Mouse (Mus musculus): ENCODE data around the gene Ms4a10. TPM values are rescaled to one million over a fixed set of nuclear protein-coding genes. Genes with fewer than 3 reads are reported as not detected.

Gene Ms4a10
- polyA plus RNA-seq, 1 experiment from 2014 or later, result not detected

DNA sequence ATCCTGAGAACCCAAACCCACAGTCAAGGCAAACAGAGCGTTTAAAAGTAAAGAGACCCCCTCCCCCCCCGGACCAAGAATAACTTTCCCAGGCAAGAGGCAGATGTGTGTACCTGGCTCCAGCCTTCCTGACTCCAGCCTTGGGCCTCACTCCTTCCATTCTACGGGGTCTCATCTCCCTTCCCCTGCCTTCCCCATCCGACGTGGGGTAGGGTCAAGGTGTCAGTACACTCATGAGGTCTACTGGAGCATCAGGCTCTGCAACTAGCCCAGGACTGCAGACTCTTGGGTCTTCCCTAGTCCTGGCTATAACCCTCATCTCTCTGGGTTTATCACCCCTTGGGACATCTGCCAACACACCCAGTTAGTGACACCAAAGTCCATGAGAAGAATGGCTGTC, 5.7 kb upstream of the Ms4a10 start:
- Histone ChIP-seq H3K4me2 (no peak overlapping the region), H3K4me1 (no peaks in the 10 kb centered on the region), H3K36me3 (ENCODE audit: poor library complexity, severe bottlenecking) (no peaks in the 10 kb centered on the region), H3K9ac (no peak overlapping the region), H3K4me3 (no peak overlapping the region), H3K27ac (no peak overlapping the region), H3K27me3 (no peaks in the 10 kb centered on the region), H3K9me3 (replicated peaks) (no peaks in the 10 kb centered on the region)
- ATAC-seq, result peak; percentile 5; the same call in 1 of the 2 replicates
- 88% methylated on average over 5 of the region's 5 CpGs for WGBS

DNA sequence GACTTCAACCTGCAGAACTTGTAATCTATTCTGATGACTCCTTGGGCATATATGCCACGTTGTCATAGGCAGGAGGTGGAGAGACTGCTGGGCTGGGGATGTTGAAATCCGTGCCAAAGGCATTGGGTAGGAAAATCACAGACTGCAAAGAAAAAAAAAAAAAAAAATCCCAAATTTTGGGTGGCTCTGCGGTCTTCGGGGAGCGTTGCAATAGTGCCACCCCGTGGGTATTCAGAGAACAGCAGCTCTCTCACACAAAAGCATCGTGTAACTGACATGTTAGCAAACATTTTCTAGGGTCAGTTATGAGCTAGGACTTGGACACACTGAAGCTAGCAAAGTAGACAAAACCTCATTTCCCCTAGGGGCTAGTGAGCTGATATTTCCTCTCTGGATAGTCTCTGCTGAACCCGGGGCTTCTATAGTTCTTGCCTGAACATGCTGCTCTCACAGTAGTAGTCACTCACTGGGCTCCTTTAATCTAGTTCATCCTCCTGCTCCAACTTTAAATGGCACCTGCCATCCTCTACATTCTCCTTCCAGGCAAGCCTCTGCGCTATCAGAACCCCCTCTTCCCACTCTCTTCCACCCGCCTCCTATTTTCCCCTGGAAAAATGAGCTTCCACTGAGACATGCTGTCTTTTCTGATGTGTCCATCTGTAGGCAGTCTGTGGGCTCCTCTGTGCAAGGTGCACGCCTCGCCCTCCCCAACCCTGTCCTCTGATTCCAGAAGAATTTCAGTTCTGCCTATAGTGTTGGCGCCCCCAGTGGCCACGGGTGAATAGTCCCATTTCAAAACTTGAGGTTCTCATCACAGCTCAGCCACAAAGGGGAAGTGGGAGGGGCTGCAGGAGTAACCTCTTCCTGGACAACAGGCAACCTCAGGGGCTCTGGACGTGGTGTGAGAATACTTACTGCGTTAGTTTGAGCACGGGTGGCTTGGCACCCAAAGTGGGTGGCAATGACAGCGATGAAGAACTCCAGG, 5.0 kb upstream of the Ms4a10 start:
- Histone ChIP-seq H3K27ac (no peak overlapping the region), H3K4me1 (no peaks in the 10 kb centered on the region), H3K4me3 (no peak overlapping the region), H3K27me3 (no peaks in the 10 kb centered on the region), H3K9ac (no peak overlapping the region), H3K36me3 (ENCODE audit: poor library complexity, severe bottlenecking) (no peaks in the 10 kb centered on the region), H3K4me2 (peak overlapping the region; percentile 36), H3K9me3 (replicated peaks) (no peaks in the 10 kb centered on the region)
- ATAC-seq, result peak; percentile 68
- WGBS, result 12% methylated on average over 18 of the region's 18 CpGs

DNA sequence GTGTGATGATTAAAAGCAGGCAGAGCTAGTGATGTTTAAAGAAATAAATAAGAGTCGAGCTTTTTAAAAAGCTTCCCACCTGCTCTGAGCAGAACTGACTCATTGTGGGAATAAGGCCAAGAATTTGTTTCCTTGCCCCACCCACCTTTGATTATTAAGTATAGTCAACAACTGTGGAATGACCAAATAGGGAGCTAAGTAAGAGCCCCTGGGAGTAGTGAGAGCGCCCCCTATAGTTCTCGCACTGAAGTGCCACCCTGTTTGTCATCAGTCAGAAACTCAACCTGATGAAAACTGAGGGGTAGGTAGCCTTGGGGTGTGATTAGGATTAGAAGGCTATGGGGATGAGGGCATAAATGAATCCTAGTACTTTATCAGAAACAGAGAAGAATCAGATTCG, 1.8 kb upstream of the Ms4a10 start:
- Histone ChIP-seq H3K4me1 (no peaks in the 10 kb centered on the region), H3K27me3 (no peaks in the 10 kb centered on the region), H3K9ac (no peak overlapping the region), H3K36me3 (ENCODE audit: poor library complexity, severe bottlenecking) (no peaks in the 10 kb centered on the region), H3K27ac (no peak overlapping the region), H3K9me3 (replicated peaks) (peaks cover 3% of the 10 kb centered on the region; the same call in 1 of the 2 replicates), H3K4me3 (no peak overlapping the region), H3K4me2 (no peak overlapping the region)
- ATAC-seq, result no peak
- 52% methylated on average over 4 of the region's 4 CpGs for WGBS

DNA sequence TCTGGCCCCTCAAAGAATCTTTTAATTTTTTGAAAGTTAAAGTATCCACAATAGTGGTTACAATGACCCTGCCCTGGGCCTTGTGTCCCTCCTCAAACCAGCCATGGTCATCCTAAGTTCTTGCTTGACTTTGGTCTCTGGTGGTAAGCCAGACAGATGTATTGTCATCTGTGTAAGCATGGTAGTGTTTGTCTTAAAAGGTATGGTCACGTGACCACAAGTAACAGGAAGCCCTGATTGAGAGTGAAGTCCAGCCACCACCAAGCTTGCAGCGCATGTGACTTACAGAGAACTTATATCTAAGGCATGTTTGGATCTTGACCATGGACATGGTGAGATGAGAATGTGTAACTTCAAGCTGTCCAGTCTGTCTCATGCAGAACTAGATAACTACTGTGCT, 717 bp upstream of the Ms4a10 start:
- Histone ChIP-seq H3K9ac (no peak overlapping the region), H3K4me1 (no peaks in the 10 kb centered on the region), H3K27ac (no peak overlapping the region), H3K4me2 (no peak overlapping the region), H3K4me3 (no peak overlapping the region), H3K27me3 (no peaks in the 10 kb centered on the region), H3K9me3 (replicated peaks) (peaks cover 3% of the 10 kb centered on the region; the same call in 1 of the 2 replicates), H3K36me3 (ENCODE audit: poor library complexity, severe bottlenecking) (no peaks in the 10 kb centered on the region)
- WGBS, result 93% methylated on average over 2 of the region's 2 CpGs
- no peak for ATAC-seq

DNA sequence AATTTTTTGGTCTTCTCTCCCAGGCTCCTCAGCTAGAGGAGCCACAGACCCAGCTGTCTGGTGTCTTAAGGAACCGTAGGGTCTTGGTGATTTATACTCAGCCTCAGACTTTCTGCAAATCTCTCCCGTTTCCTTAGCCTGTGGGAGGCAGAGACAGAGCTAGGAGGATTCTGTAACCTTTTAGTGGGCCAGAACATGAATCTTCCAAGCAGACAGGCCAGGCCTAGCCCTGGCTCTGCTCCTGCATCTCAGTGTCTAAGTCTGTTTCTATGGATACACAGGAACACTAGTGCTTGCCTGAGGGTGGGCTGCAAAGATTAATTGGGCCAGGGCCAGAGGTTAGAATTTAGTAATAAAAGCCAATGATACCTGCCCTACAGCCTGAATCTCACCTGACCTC, 1.3 kb downstream of the Ms4a10 start:
- WGBS, result 60% methylated on average over 2 of the region's 2 CpGs
- Histone ChIP-seq H3K4me1 (no peaks in the 10 kb centered on the region), H3K4me2 (no peak overlapping the region), H3K9ac (no peak overlapping the region), H3K27me3 (no peaks in the 10 kb centered on the region), H3K27ac (no peak overlapping the region), H3K4me3 (no peak overlapping the region), H3K36me3 (ENCODE audit: poor library complexity, severe bottlenecking) (no peaks in the 10 kb centered on the region), H3K9me3 (replicated peaks) (peaks cover 3% of the 10 kb centered on the region; the same call in 1 of the 2 replicates)
- no peak for ATAC-seq

DNA sequence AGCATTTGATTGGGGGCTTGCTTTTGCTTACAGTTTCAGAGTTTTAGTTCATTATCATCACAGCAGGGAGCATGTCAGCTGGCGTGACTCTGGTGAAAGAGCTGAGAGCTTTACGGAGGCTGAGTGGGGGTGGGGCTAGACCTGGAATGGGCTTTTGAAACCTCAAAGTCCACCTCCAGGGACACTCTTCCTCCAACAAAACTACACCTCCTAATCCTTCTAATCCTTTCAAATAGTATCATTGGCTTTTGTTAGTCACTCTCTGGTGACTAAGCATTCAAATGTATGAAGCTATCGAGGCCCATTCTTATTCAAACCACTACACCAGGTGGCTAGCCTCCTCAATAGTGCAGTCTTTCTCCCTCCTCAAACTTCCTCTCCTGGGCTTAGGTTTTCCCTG, 1.8 kb downstream of the Ms4a10 start:
- Histone ChIP-seq H3K4me2 (no peak overlapping the region), H3K4me3 (no peak overlapping the region)
- whole genome bisulfite sequencing, result 19% methylated on average over 3 of the region's 3 CpGs

DNA sequence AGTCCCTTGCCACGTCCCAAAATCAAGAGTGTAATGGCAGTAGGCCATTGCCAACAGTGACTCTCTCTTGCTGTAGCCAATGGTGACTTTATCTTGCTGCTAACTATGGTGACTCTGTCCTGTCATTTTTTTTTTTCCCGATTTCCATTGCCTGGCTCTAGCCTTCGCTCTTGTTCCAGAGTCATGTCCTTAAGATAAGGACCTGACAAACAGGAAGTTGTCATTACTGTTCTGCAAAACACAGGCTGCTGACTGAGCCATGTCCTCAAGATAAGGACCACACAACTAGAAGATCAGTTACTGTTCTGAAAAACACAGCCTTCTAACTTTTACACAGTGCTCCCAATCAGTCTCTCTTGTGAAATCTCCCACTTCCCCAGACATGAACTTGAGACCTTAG, 4.0 kb downstream of the Ms4a10 start:
- Histone ChIP-seq H3K27ac (no peak overlapping the region), H3K36me3 (ENCODE audit: poor library complexity, severe bottlenecking) (no peaks in the 10 kb centered on the region), H3K9me3 (replicated peaks) (peaks cover 3% of the 10 kb centered on the region; the same call in 1 of the 2 replicates), H3K9ac (no peak overlapping the region), H3K4me2 (no peak overlapping the region), H3K4me3 (no peak overlapping the region), H3K27me3 (no peaks in the 10 kb centered on the region), H3K4me1 (no peaks in the 10 kb centered on the region)
- no peak for ATAC-seq
- 83% methylated on average over 3 of the region's 3 CpGs for WGBS

More for the DNA sequence above, 1.8 kb downstream of the Ms4a10 start:
- Histone ChIP-seq H3K36me3 (ENCODE audit: poor library complexity, severe bottlenecking) (no peaks in the 10 kb centered on the region), H3K9ac (no peak overlapping the region), H3K27me3 (no peaks in the 10 kb centered on the region), H3K4me1 (no peaks in the 10 kb centered on the region), H3K9me3 (replicated peaks) (peaks cover 3% of the 10 kb centered on the region; the same call in 1 of the 2 replicates), H3K27ac (no peak overlapping the region)
- no peak for ATAC-seq

DNA sequence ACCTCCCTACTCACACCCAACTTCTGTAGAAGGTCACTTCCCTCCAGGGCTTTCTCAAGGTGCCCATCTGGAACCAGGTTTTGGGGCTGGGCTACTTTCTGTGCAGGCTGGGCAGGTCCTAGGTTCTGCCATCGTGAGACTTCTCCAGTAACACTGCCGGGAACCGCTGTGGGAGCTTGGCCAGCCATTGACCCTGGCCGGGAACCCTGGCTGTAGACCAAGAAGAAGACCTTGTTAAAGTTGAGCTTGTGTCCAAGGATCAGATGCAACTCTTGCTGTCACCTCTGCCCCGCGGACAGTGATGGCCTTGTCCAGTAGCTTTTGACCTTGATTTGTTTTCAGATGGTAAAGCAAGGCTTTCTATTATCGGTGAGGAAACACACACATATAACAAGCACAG, 5.9 kb downstream of the Ms4a10 start:
- Histone ChIP-seq H3K9me3 (replicated peaks) (peaks cover 3% of the 10 kb centered on the region; the same call in 1 of the 2 replicates), H3K36me3 (ENCODE audit: poor library complexity, severe bottlenecking) (no peaks in the 10 kb centered on the region), H3K9ac (no peak overlapping the region), H3K4me2 (no peak overlapping the region), H3K4me3 (no peak overlapping the region), H3K27me3 (no peaks in the 10 kb centered on the region), H3K4me1 (no peaks in the 10 kb centered on the region), H3K27ac (no peak overlapping the region)
- ATAC-seq, result no peak
- WGBS, result 96% methylated on average over 7 of the region's 7 CpGs

DNA sequence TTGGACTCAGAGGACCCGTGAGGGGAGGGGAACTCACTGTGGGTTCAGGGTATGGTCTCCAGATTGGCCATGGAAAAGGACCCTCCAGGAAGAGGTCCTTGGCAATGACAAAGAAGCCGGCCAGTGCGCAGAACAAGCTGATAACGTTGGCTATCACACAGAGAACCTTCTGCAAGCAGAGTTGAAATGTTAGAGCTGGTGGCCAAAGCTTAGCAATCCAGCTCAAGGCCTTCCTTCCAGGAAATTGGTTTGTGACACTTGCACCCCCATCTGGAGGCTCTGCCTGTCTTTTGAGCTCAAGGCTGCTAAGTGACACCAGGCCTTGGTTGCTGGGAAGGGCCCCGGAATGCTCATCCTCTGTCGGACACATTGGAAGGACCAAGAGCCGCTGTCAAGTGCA, 8.7 kb downstream of the Ms4a10 start:
- Histone ChIP-seq H3K9ac (no peak overlapping the region), H3K4me1 (no peaks in the 10 kb centered on the region), H3K4me3 (no peak overlapping the region), H3K27me3 (no peaks in the 10 kb centered on the region), H3K9me3 (replicated peaks) (no peaks in the 10 kb centered on the region), H3K4me2 (no peak overlapping the region), H3K36me3 (ENCODE audit: poor library complexity, severe bottlenecking) (no peaks in the 10 kb centered on the region), H3K27ac (no peak overlapping the region)
- 87% methylated on average over 7 of the region's 7 CpGs for WGBS
- no peak for ATAC-seq

DNA sequence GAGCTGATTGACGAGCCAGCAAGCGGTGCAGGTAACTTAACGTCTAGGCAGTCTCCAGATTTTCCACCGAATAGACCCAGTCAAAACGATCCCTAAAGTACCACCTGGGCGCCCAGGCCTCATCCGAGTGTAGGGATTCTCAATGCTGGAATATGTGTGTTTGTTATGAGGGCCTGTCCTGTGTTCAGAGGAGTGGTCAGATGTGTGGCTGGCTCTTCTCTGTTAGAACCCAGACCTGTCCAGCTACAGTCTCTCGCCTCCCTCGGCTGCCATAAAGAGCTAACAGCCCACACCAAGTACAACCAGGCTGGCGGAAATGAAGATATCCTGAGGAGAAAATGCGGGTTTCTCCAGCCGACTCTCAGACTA, 14.5 kb downstream of the Ms4a10 start:
- ATAC-seq, result no peak
- no peak overlapping the region for H3K4me2 ChIP-seq
- peak overlapping the region; percentile 23; the same call in 1 of the 2 replicates for H3K9ac ChIP-seq

DNA sequence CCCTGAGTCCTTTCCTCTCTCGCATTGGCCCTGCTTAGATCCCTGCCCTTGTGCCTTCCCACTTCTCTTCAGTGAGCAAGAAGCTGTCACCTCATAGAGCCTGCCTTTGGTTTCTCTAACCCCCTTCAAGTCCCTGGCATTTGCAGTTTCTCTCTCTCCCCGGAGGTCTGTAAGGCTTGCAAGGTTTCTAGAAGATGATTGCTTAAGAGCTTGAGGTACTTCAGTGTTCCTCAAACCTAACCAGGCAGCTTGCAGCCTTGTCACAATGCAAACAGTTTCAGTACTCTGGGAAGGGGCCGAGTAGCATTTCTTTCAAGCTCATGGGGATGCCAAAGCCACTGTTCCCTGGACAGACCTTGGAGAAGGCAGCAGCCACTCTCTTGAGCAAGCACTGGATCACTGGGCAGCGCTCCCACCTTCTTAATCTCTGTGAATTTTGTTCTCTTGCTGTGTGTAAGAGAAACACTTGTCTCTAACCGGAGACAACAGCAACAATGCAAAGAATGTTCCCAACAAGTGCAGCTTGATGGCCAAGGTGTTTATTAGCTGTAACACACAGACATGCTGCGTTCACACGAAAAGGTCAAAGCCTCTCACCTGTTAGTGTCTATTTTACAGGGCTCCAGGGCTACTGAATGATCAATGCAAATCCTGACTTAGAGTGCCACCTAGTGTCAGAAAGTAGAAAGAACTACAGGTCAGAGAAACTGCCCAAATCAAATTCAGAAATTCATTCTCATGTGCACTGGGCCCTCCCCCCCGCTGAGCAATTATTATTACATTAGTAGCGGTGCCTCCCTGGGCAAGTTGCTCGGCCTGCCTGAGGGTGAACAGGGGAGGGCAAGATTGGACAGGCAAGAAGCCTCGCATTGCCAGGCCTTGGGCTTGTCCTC, 15.1 kb downstream of the Ms4a10 start:
- H3K27ac ChIP-seq, result no peak overlapping the region
- ATAC-seq, result peak; percentile 77
- no peaks in the 10 kb centered on the region for H3K9me3 ChIP-seq (replicated peaks)
- H3K36me3 ChIP-seq (ENCODE audit: poor library complexity, severe bottlenecking), result no peaks in the 10 kb centered on the region
- no peak overlapping the region for H3K4me3 ChIP-seq
- WGBS, result 37% methylated on average over 11 of the region's 11 CpGs
- no peaks in the 10 kb centered on the region for H3K4me1 ChIP-seq
- H3K9ac ChIP-seq, result peak overlapping the region; percentile 23; the same call in 1 of the 2 replicates
- no peaks in the 10 kb centered on the region for H3K27me3 ChIP-seq
- no peak overlapping the region for H3K4me2 ChIP-seq

More for the DNA sequence above, 14.5 kb downstream of the Ms4a10 start:
- no peaks in the 10 kb centered on the region for H3K9me3 ChIP-seq (replicated peaks)
- no peaks in the 10 kb centered on the region for H3K36me3 ChIP-seq (ENCODE audit: poor library complexity, severe bottlenecking)
- no peaks in the 10 kb centered on the region for H3K27me3 ChIP-seq
- no peak overlapping the region for H3K4me3 ChIP-seq
- no peaks in the 10 kb centered on the region for H3K4me1 ChIP-seq
- no peak overlapping the region for H3K27ac ChIP-seq
- WGBS, result 46% methylated on average over 12 of the region's 12 CpGs
